Mouse (Mus musculus): ENCODE data around the gene D17Wsu92e.

D17Wsu92e gene

GRCm38 (mm10) chr17:27821407-27822338 is 1.2 kb upstream of the D17Wsu92e start:
- no peak for DNase-seq (ENCODE audit: low spot score)

GRCm38 (mm10) chr17:27819971-27820567 is 379 bp downstream of the D17Wsu92e start:
- DNase-seq (ENCODE audit: low spot score) = no peak

- DNase-seq (ENCODE audit: low spot score) = peak; percentile 27
These were observed 902 bp downstream of the D17Wsu92e start for GRCm38 (mm10) chr17:27819521-27819970.

- DNase-seq (ENCODE audit: low spot score) = no peak
These were observed 1.4 kb downstream of the D17Wsu92e start for GRCm38 (mm10) chr17:27819011-27819410.

GRCm38 (mm10) chr17:27814606-27815005 is 5.8 kb downstream of the D17Wsu92e start:
- DNase-seq (ENCODE audit: low spot score) = no peak

GRCm38 (mm10) chr17:27811980-27812379 is 8.5 kb downstream of the D17Wsu92e start:
- DNase-seq (ENCODE audit: low spot score) = no peak

- DNase-seq (ENCODE audit: low spot score) = no peak
These were observed 9.7 kb downstream of the D17Wsu92e start for GRCm38 (mm10) chr17:27810569-27811331.

- DNase-seq (ENCODE audit: low spot score) = no peak
These were observed 12.8 kb downstream of the D17Wsu92e start for GRCm38 (mm10) chr17:27807542-27808078.

- DNase-seq (ENCODE audit: low spot score) = no peak
These were observed 15.4 kb downstream of the D17Wsu92e start for GRCm38 (mm10) chr17:27804803-27805770.

- DNase-seq (ENCODE audit: low spot score) = no peak
These were observed 16.2 kb downstream of the D17Wsu92e start for GRCm38 (mm10) chr17:27804156-27804690.

GRCm38 (mm10) chr17:27803752-27804151 is 16.7 kb downstream of the D17Wsu92e start:
- no peak for DNase-seq (ENCODE audit: low spot score)

GRCm38 (mm10) chr17:27800710-27801648 is 19.5 kb downstream of the D17Wsu92e start:
- no peak for DNase-seq (ENCODE audit: low spot score)

GRCm38 (mm10) chr17:27799771-27800584 is 20.5 kb downstream of the D17Wsu92e start:
- peak; percentile 74 for DNase-seq (ENCODE audit: low spot score)

GRCm38 (mm10) chr17:27797341-27797872 is 23.0 kb downstream of the D17Wsu92e start:
- DNase-seq (ENCODE audit: low spot score) = peak; percentile 56

GRCm38 (mm10) chr17:27796780-27797179 is 23.7 kb downstream of the D17Wsu92e start:
- DNase-seq (ENCODE audit: low spot score) = peak; percentile 26

- no peak for DNase-seq (ENCODE audit: low spot score)
These were observed 27.3 kb downstream of the D17Wsu92e start for GRCm38 (mm10) chr17:27793144-27793543.

GRCm38 (mm10) chr17:27792516-27792915 is 27.9 kb downstream of the D17Wsu92e start:
- no peak for DNase-seq (ENCODE audit: low spot score)

GRCm38 (mm10) chr17:27791556-27791955 is 28.9 kb downstream of the D17Wsu92e start:
- DNase-seq (ENCODE audit: low spot score) = no peak

Measured in embryo, embryonic 10 days (tissue).